Mouse (Mus musculus) gastrocnemius, adult 18-20 months (tissue): ENCODE data around the gene Gm8024. TPM values are rescaled to one million over a fixed set of nuclear protein-coding genes. Genes with fewer than 3 reads are reported as not detected.
"Not testable (repeated sequence)": the region's sequence is repeated elsewhere in the genome, so short reads cannot be mapped to it uniquely, and the experiment has no call there.

Source experiments
- DNase-seq: peaks from one replicate; pipeline ENCODE4 v3.0.0; 2021; ENCODE audit warnings: low spot score
- long read RNA-seq, 2 experiments: library from polyadenylated mRNA; stranded (forward); transcript quantifications; one replicate each; pipeline ENCODE4 v2.0.0; 2021
- total RNA-seq, 2 experiments: library from RNA; stranded (reverse); gene quantifications; 2 replicates each; pipeline ENCODE4 v1.2.3; 2021

Gene Gm8024
- total RNA-seq: not detected
- long read RNA-seq, experiment 1: 0 reads
- long read RNA-seq, experiment 2: 0 reads

DNA sequence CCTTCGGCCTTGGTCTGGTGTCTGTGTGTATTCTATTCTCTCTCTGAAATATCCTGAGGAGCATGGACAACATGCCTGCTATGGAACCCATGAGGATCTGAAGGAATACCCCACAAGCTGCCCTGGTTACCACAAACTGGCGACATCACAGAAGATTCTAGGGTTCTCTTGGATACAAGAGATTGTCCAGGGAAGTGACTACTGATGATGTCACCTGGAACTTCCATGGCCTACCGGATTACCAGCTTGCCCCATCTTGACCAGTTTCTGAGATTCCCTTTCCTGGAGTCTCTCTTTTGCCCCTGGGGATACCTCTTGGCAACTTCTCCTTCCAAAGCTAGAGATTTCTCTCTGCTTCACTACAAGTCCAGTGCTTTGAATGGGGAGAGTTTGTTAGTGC, at the start of gene Gm8024:
Gm8024 (minus strand) TSS at position 101 of the 400 bp plus-strand sequence.
- DNase-seq: not testable (repeated sequence)

- not testable (repeated sequence) for DNase-seq
These were observed 19.2 kb upstream of the Gm8024 start for GRCm38 (mm10) chr14:42543170-42543701.

GRCm38 (mm10) chr14:42542316-42543169, 18.5 kb upstream of the Gm8024 start:
- DNase-seq: not testable (repeated sequence)

DNA sequence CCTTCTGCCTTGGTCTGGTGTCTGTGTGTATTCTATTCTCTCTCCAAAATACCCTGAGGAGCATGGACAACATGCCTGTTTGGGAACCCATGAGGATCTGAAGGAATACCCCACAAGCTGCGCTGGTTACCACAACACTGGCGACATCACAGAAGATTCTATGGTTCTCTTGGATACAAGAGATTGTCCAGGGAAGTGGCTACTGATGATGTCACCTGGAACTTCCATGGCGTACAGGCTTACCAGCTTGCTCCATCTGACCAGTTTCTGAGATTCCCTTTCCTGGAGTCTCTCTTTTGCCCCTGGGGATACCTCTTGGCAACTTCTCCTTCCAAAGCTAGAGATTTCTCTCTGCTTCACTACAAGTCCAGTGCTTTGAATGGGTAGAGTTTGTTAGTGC, 21.8 kb downstream of the Gm8024 start, which contains the start of gene Gm8020:
Gm8020 (minus strand) TSS at position 101 of the 400 bp plus-strand sequence.
- not testable (repeated sequence) for DNase-seq

Other genes starting within 250 kb of the Gm8024 start
- gene Gm9611, start 226.9 kb downstream of the Gm8024 start, total RNA-seq: not detected
- not detected for gene Gm7995, start 214.1 kb downstream of the Gm8024 start, total RNA-seq
- gene Gm8005, start 84.6 kb downstream of the Gm8024 start, total RNA-seq: not detected
- gene Gm8011, start 60.4 kb downstream of the Gm8024 start, total RNA-seq: not detected
- not detected for gene Gm8020, start 21.9 kb downstream of the Gm8024 start, total RNA-seq
- gene Gm17124, start 75.6 kb upstream of the Gm8024 start, total RNA-seq: not detected
- not detected for gene Gm3633, start 117.6 kb upstream of the Gm8024 start, total RNA-seq
- not detected for gene Gm10378, start 131.7 kb upstream of the Gm8024 start, total RNA-seq
- not detected for gene Gm3015, start 244.5 kb upstream of the Gm8024 start, total RNA-seq